Mouse (Mus musculus) mouse trophoblast stem cell (cell line): ENCODE results near the gene Lef1.

Experiments used
- in situ Hi-C, 2 experiments: fragments of 300-500 bp; cut with MseI, MboI; formaldehyde crosslinking; loops; 2 replicates in 1 of 2; 3 replicates in 1 of 2; pipeline ENCODE4 v1.15.1; 2025

Gene Lef1

DNA sequence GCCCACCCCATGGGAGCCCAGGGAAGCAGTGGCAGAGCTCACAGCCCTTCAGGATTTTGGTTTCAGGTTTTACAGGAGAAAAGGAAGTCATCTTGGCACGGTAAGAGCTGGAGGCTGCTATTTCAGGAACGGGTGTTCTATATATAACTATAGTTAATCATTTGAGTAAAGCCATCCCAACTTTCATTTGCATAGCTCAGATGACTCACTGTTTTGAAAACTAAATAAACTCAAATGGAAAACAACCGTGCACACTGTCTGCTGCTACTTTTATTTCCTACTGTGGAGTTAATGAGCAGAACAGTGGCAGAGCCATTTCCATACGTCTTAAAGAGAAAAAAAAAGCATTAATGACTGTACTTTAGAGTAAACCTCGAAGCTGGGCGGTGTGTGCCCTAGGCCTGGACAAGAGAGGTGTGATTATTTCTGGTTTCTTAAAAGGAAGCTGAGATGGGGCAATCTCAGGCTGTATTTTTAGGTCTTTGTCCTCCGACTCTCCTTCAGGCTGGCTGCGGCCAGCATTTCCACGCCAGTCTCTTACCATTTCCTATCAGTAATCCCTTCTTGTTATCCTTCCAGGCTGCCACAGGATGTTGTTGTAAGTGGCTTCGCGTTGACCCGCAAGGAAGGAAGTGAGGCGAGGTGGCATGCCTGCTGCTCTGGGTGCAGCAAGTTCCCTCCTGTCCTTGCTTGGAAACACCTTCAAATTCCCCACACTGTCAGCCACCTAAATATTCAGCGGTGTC is 29.2 kb downstream of the Lef1 start:
- in situ Hi-C loops, result no loop called here

DNA sequence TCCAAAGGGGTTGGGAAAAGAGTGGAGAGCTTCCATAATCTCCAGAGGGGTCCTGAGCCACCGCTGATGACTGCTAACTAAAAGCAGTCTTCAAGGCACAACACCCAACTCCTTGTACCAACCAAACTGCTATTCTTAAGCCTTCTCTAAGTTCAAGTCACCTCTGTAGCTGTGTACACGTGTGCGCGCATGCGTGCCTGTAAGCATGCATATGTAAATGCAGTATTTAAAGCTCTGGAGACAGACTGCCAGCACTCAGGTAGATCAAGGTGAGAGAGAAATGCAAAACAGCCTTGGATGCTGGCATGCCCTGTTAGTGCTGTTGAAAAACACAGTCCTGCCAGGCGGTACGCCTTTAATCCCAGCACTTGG is 29.8 kb downstream of the Lef1 start:
- in situ Hi-C loops, result no loop called here

- in situ Hi-C loops, result no loop called here
Measured at GRCm38 (mm10) chr3:131141546-131141945, 31.3 kb downstream of the Lef1 start.

GRCm38 (mm10) chr3:131144250-131144649 is 34.0 kb downstream of the Lef1 start:
- in situ Hi-C loops, result no loop called here

DNA sequence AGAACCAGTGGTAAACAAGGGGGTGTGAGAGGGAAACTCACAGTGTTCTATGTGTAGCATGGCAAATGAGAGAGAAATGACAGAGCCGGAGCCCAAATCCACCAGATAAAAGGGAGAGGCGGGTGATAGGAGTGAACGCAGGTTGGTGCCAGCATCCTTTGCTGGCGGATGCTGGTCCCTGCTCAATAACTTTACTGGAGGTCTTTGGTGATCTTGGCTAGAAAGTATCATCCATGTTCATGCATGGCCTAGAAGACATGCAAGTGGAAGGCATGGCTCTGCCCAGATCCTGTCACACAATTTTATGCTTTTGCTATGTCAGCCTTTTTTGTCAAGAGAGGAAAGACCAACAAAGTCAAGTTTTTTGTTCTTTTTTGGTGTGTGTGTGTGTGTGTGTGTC is 42.6 kb downstream of the Lef1 start:
- in situ Hi-C loops, result no loop called here

DNA sequence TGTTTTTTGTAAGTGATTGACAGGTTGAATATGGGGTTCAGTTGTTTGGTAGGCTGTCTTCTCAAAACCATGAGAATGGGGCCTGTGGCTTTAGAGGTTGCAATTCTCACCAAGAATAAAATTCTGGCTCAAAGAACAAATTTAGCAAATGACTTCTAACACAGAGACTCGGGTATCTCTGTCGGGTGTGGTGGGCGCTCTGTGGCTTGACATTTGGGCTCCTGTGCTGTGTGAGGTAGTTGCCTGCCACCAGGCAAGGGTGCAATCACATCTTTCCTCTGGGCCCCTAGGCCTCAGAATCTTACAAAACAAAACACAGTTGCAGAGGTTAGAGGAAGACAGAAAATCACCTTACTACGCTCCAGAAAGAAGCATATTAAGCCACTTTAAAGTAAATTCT is 43.6 kb downstream of the Lef1 start:
- in situ Hi-C loops, result no loop called here

GRCm38 (mm10) chr3:131154576-131154975 is 44.3 kb downstream of the Lef1 start:
- in situ Hi-C loops, result no loop called here

DNA sequence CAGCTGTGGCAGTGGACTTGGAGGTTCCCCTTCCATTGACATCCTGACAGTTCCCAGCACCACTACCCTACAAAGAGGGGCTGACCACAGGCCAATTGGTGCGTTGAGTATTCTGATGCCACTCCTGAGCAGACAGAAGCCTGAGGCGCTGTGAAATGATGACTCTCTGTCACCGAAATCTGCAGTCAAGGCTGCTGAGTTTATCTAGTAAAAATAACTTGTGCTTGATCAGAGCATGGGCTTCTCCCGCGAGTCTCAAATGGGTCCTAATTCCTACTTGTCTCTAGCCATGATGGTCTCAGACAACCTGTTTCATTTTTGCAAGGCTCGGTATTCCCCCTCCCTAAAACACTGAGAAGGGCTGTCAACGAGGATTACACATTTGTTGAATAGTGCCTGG is 44.8 kb downstream of the Lef1 start:
- in situ Hi-C loops, result no loop called here

DNA sequence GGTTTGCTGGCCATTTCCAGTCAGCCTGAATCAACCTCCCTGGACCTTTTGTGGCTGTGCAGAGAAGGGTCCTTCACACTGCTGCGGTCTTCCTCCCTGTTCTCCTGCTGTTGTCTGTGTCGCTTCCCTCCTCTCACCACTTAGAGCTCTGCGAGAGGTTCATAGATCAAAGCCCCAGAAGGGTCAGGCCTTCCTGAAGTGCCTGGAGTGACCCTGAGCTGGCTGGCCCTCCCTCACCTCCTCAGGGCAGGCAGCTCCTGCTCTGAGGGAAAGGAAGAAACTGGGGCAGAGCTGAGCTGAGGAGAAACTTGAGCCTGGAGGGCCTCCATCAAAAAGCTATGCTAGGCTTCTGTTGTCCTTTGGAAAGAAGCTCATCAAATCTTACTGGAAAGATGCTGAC is 45.4 kb downstream of the Lef1 start:
- in situ Hi-C loops, result no loop called here

- in situ Hi-C loops, result no loop called here
Measured at GRCm38 (mm10) chr3:131156377-131156776, 46.1 kb downstream of the Lef1 start.

DNA sequence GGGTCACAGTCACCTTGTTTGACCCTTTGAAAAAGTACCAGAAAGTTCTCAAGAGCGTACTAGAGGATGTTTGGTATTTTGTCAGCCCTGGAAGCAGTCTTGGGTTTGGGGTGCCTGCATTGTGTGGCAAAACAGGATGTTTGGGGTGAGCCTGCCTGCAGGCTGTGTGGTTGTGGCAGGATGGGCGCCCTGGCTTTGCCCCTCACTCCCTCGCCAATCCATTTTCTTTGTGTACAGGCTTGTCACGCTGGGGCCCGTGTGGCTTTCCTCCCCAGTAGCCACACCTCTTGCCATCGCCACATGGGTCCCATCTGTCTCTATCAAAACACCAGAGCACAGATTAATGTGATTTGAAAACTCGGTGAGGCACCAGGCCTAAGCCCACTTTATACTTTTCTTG is 47.2 kb downstream of the Lef1 start:
- in situ Hi-C loops, result no loop called here

DNA sequence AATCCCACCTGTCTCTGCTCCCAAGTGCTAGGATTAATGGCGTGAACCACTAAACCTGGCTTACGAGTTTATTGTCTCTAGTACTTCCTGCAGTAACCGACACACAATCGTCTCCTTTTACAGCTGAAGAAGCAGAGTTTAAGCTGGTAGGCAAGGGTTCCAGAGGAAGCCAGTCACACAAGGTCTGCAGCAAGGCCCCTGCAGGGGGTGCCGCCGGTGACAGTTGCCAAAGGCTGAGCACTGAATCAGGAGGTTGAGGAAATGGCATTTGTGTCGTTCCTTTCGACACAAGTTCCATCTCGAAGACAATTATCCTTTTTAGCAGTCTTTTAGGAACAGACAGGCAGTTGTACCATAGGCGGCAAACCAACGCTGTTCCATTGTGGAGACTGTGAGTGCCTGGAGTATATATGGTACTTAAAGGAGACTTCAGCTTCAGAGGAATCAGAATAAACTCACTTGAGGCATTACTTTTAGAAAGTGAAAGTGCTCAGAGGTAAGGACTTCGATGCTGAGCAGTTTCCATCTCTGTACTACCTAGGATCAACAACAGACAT is 49.0 kb downstream of the Lef1 start:
- in situ Hi-C loops, result no loop called here

DNA sequence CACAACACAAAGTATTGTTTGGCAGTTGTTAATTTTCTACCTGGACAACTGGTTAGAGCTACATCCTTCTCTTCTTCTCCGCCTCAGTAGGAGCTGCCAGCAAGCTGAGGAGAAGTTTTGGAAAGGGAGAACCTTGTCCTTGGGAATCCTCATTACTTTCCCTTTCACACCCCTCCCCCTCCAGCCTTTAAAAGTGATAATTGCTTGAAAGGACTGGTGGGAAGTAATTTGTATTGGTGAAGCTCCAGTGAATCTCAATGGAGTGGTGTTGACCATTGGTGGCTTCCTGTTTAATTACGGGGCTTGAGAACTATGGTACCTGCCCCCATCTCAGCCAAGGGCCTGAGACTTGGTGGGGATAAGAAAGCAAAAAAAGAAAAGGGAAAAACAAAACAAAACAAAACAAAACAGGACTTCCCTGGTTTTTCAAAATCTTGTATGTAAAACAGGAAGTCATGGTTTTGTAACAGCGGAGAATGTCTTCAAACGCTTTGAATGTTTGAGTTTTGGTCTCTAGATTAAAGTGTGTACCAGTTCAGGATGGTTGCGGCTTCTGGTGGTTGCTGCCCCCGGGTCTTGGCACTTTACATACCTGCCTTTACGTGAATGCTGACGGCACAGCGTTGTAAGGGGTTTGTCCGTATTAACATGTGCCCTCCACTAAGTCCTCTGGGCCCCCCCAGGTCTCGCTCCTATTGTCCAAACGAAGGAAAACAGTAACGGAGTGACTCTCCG is 49.8 kb downstream of the Lef1 start:
- in situ Hi-C loops, result no loop called here

- in situ Hi-C loops, result no loop called here
Measured at GRCm38 (mm10) chr3:131160921-131161320, 50.6 kb downstream of the Lef1 start.

DNA sequence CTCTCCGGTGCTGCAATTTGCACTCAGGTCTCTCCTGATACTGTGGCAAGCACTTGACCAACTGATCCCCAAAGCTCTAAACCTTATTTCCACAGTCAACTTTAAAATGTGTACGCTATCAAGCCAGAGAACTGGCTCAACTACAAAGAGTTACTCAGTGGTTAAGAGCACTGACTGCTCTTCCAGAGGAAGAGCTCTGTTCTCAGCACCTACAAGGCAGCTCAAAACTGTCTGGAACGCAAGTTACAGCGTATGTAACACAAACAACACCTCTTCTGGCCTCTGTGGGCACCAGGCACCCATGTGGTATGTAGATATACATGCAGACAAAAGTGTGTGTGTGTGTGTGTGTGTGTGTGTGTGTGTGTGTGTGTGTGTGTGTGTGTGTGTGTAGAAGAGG is 57.5 kb downstream of the Lef1 start:
- in situ Hi-C loops, result no loop called here

GRCm38 (mm10) chr3:131169161-131169560 is 58.9 kb downstream of the Lef1 start:
- in situ Hi-C loops, result no loop called here

GRCm38 (mm10) chr3:131170099-131170643 is 59.9 kb downstream of the Lef1 start:
- in situ Hi-C loops, result no loop called here

- in situ Hi-C loops, result no loop called here
Measured at GRCm38 (mm10) chr3:131171292-131171960, 61.2 kb downstream of the Lef1 start.

DNA sequence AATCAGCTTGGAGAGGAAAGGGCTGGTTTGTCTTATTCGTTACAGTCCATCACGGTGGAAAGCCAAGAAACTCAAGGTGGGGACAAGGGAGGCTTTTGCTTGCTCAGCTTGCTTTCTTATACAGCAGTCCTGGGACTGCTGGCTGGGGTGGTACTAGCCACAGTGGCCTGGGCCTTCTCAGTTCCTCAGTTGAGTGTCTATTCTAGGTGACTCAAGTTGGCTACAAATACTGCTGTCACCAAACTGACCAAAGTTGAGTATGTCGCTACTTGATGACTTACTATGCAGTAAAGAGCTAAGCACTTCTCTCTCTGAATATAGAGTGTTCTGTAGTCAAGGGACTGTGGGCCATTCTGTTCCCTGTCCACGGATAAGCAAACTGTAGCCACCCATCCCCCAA is 62.0 kb downstream of the Lef1 start:
- in situ Hi-C loops, result no loop called here

GRCm38 (mm10) chr3:131181006-131181405 is 70.7 kb downstream of the Lef1 start:
- in situ Hi-C loops, result no loop called here

GRCm38 (mm10) chr3:131182158-131182557 is 71.9 kb downstream of the Lef1 start:
- in situ Hi-C loops, result no loop called here

GRCm38 (mm10) chr3:131186193-131186592 is 75.9 kb downstream of the Lef1 start:
- in situ Hi-C loops, result no loop called here
